ENCODE assay signal across 36 mouse cellular contexts in genomic region chr2:158219562-158219961, GRCm38 (mm10). TPM values are rescaled to one million over a fixed set of nuclear protein-coding genes. Genes with fewer than 3 reads are reported as not detected.
"Had no signal": no experiment of that assay in that cellular context is flagged by ENCODE, and none has a peak within 500 bp of the region (broad histone marks: within the 10 kb centered on the region; RNA-seq: fewer than 3 reads in every experiment).

No protein-coding gene starts in this region.

- H3K4me3 ChIP-seq: heart, embryonic 10.5 days; heart, embryonic 12.5 days; hindbrain, embryonic 10.5 days; hindbrain, embryonic 12.5 days; intestine, embryonic 15.5 days; layer of hippocampus, adult 2 months; left cerebral cortex, adult 2 months; limb, embryonic 10.5 days; limb, embryonic 12.5 days; liver, embryonic 13.5 days had no signal

- H3K9ac ChIP-seq: heart, embryonic 12.5 days; hindbrain, embryonic 12.5 days; hindbrain, embryonic 14.5 days; intestine, embryonic 15.5 days; limb, embryonic 12.5 days; liver, embryonic 13.5 days had no signal

- H3K4me2 ChIP-seq: heart, embryonic 12.5 days; hindbrain, embryonic 12.5 days; hindbrain, embryonic 14.5 days; intestine, embryonic 15.5 days; limb, embryonic 12.5 days; liver, embryonic 11.5 days; liver, embryonic 13.5 days had no signal

- H3K36me3 ChIP-seq: heart, embryonic 10.5 days; heart, embryonic 12.5 days; hindbrain, embryonic 12.5 days; intestine, embryonic 15.5 days; limb, embryonic 10.5 days; liver, embryonic 13.5 days had no signal

- H3K9me3 ChIP-seq: heart, embryonic 10.5 days; heart, embryonic 12.5 days; hindbrain, embryonic 10.5 days; hindbrain, embryonic 12.5 days; intestine, embryonic 15.5 days; limb, embryonic 10.5 days; limb, embryonic 12.5 days; liver, embryonic 13.5 days had no signal

- DNase-seq: gastrocnemius, postnatal 14 days; gastrocnemius, postnatal 36 days; heart, adult 18-20 months; heart, postnatal 10 days; heart, postnatal 4 days; kidney, adult 18-20 months; kidney, adult 8-10 months; kidney, postnatal 10 days; kidney, postnatal 25 days; kidney, postnatal 4 days; liver; liver, embryonic 13.5 days had no signal

- H3K27ac ChIP-seq: heart, embryonic 10.5 days; hindbrain, embryonic 10.5 days; hindbrain, embryonic 12.5 days; hindbrain, embryonic 14.5 days; intestine, embryonic 15.5 days; layer of hippocampus, adult 2 months; left cerebral cortex, adult 2 months; limb, embryonic 10.5 days; limb, embryonic 12.5 days; liver, embryonic 13.5 days had no signal

- H3K27me3 ChIP-seq: heart, embryonic 12.5 days; hindbrain, embryonic 12.5 days; intestine, embryonic 15.5 days; limb, embryonic 12.5 days had no signal

RNA-seq across cellular contexts. Expression of gene D630003M21Rik, which starts 9.5 kb away (rescaled TPM):
- polyA plus RNA-seq: inflammation-experienced regulatory T-cells, adult 6 months had no signal

RNA-seq across cellular contexts. Expression of gene Bpi, which starts 38.3 kb away (rescaled TPM):
- total RNA-seq: gastrocnemius, adult 8-10 months; gastrocnemius, postnatal 14 days; gastrocnemius, postnatal 36 days; heart, adult 18-20 months; heart, adult 8-10 months; heart, postnatal 10 days; heart, postnatal 25 days; heart, postnatal 4 days; layer of hippocampus, adult 2 months; layer of hippocampus, postnatal 10 days; layer of hippocampus, postnatal 25 days; left cerebral cortex, adult 2 months; left cerebral cortex, postnatal 14 days; left cerebral cortex, postnatal 36 days had no signal
- polyA plus RNA-seq: heart, embryonic 10.5 days; heart, embryonic 12.5 days; heart, embryonic 14.5 days; heart, embryonic 16.5 days; hindbrain, embryonic 10.5 days; hindbrain, embryonic 12.5 days; hindbrain, embryonic 14.5 days; hindbrain, embryonic 16.5 days; inflammation-experienced regulatory T-cells, adult 6 months; intestine, embryonic 15.5 days; intestine, postnatal 0 days; kidney, embryonic 16.5 days; limb, embryonic 10.5 days; limb, embryonic 12.5 days; liver, embryonic 11.5 days; liver, embryonic 13.5 days had no signal
